Mouse (Mus musculus): ENCODE measurements around the gene Henmt1. TPM values are rescaled to one million over a fixed set of nuclear protein-coding genes. Genes with fewer than 3 reads are reported as not detected.

Henmt1 gene
- total RNA-seq (2014; rRNA removed) (1.3 and 2.3 TPM in 2 replicates), polyA plus RNA-seq (2015; fragmentation: Nextera tagmentation; extraction: Ambion mirVana) (2.2 and 2.6 TPM in 2 replicates)

DNA sequence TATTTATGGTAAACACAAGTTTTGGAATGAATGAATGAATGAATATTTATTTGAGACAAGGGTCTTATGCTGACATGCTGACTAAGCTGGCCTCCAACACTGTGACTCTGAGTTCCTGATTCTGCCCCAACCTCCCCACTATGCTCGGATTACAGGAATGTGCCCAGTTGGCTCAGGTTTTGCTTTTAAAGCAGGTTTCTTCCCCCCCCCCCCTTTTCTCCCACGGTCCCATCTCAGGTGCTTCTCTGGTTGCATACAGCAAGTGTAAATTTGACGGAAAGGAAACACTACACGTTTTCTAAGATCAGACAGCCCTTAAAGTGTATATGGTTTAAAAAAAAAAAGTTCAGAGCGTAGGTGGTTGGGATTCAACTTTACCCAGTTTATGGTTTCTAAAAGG is at the start of gene Henmt1:
Gene Henmt1, plus strand, starts transcription at position 301 of the 400 bp plus-strand sequence.
- ATAC-seq (ENCODE audit: low FRiP score) (no peak), DNase-seq (ENCODE audit: low spot score) (no peak)
- Histone ChIP-seq H3K36me3 (ENCODE audit: insufficient read depth, low read length) (no peaks in the 10 kb centered on the region), H3K27ac (ENCODE audit: low read depth, low read length) (no peak within 1 kb of the TSS), H3K4me1 (ENCODE audit: insufficient read depth, low read length) (no peaks in the 10 kb centered on the region), H3K4me3 (ENCODE audit: low read depth, low read length) (peak within 1 kb of the TSS; percentile 28), H3K4me2 (ENCODE audit: low read depth, low read length, poor library complexity, severe bottlenecking) (peak within 1 kb of the TSS; percentile 45), H3K9ac (replicated peaks; ENCODE audit: low read length, poor library complexity, severe bottlenecking) (no peak within 1 kb of the TSS; the same call in 1 of the 2 replicates), H3K27me3 (ENCODE audit: insufficient read depth, low read length) (no peaks in the 10 kb centered on the region), H3K9me3 (ENCODE audit: low read length) (no peaks in the 10 kb centered on the region)
- WGBS, result 94% methylated on average over 5 of the region's 5 CpGs
- no peak for TF ChIP-seq CTCF (IDR thresholded peaks at IDR 0.05)

DNA sequence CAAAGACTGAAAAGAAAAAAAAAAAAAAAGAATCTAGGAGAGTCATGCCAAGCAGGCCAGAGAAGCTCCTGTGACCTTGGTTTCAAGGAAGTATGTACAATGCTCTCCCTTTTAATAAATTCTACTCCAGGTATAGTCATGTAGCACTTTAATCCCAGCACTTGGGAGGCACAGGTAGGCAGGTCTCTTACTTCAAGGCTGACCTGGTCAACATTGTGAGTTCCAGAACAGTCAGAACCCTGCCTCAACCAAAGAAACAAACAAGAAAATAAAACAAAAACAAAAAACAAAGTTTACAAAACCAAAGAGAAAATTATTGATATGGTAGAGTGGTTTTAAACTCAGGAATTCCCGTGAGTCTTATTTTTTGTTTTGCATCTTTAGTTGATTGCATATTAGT is 49.8 kb upstream of the Henmt1 start, which contains the start of gene Fndc7:
Gene Fndc7, minus strand, starts transcription at position 101 of the 400 bp plus-strand sequence.
- TF ChIP-seq CTCF (IDR thresholded peaks at IDR 0.05), result no peak
- Histone ChIP-seq H3K9ac (replicated peaks; ENCODE audit: low read length, poor library complexity, severe bottlenecking) (no peak within 1 kb of the TSS), H3K4me3 (ENCODE audit: low read depth, low read length) (no peak within 1 kb of the TSS), H3K36me3 (ENCODE audit: insufficient read depth, low read length) (no peaks in the 10 kb centered on the region), H3K9me3 (ENCODE audit: low read length) (no peaks in the 10 kb centered on the region), H3K4me1 (ENCODE audit: insufficient read depth, low read length) (no peaks in the 10 kb centered on the region), H3K4me2 (ENCODE audit: low read depth, low read length, poor library complexity, severe bottlenecking) (no peak within 1 kb of the TSS), H3K27me3 (ENCODE audit: insufficient read depth, low read length) (no peaks in the 10 kb centered on the region), H3K27ac (ENCODE audit: low read depth, low read length) (no peak within 1 kb of the TSS)
- WGBS, result 98% methylated on average over 1 of the region's 1 CpGs
- ATAC-seq (ENCODE audit: low FRiP score) (no peak), DNase-seq (ENCODE audit: low spot score) (no peak)

DNA sequence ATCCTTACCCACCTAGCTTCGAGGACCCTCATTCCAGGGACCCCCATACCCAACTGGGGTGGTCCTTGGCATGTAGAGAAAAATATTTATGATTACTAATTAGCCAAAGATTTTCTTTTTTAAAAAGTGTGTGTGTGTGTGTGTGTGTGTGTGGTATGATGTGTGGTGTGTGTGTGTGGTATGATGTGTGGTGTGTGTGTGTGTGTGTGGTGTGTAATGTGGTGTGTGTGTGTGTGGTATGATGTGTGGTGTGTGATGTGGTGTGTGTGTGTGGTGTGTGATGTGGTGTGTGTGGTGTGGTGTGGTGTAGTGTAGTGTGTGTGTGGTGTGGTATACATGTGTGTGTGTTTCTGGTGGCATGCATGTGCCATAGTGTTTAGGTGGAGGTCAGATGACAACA is 47.6 kb upstream of the Henmt1 start:
- no peaks in the 10 kb centered on the region for H3K9me3 ChIP-seq (ENCODE audit: low read length)
- no peaks in the 10 kb centered on the region for H3K36me3 ChIP-seq (ENCODE audit: insufficient read depth, low read length)
- DNase-seq (ENCODE audit: low spot score) (no peak), ATAC-seq (ENCODE audit: low FRiP score) (no peak)
- no peak overlapping the region for H3K4me3 ChIP-seq (ENCODE audit: low read depth, low read length)
- no peak overlapping the region for H3K4me2 ChIP-seq (ENCODE audit: low read depth, low read length, poor library complexity, severe bottlenecking)
- no peak overlapping the region for H3K27ac ChIP-seq (ENCODE audit: low read depth, low read length)
- H3K4me1 ChIP-seq (ENCODE audit: insufficient read depth, low read length), result no peaks in the 10 kb centered on the region
- no peaks in the 10 kb centered on the region for H3K27me3 ChIP-seq (ENCODE audit: insufficient read depth, low read length)
- no peak for TF ChIP-seq CTCF (IDR thresholded peaks at IDR 0.05)
- WGBS, result 77% methylated on average over 1 of the region's 1 CpGs
- no peak overlapping the region for H3K9ac ChIP-seq (replicated peaks; ENCODE audit: low read length, poor library complexity, severe bottlenecking)

DNA sequence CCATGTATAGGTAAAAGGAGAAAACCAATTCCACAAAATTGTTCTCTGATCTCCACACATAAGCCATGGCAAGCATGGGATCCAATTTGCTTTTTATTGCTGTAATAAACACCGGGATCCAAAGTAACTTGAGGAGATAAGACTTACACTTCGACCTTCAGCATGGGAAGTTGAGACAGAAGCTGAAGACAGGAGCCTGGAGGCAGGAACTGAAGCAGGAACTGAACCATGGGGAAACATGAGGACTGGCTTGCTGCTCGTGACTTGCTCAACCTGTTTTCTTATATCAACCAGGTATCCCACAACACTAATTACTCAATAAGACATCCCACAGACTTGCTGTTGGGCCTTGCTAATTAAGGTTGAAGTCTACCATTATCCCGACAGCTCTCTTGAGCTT is 46.8 kb upstream of the Henmt1 start:
- no peak overlapping the region for H3K4me2 ChIP-seq (ENCODE audit: low read depth, low read length, poor library complexity, severe bottlenecking)
- no peaks in the 10 kb centered on the region for H3K9me3 ChIP-seq (ENCODE audit: low read length)
- no peak overlapping the region for H3K27ac ChIP-seq (ENCODE audit: low read depth, low read length)
- H3K9ac ChIP-seq (replicated peaks; ENCODE audit: low read length, poor library complexity, severe bottlenecking), result no peak overlapping the region
- no peak overlapping the region for H3K4me3 ChIP-seq (ENCODE audit: low read depth, low read length)
- WGBS, result 75% methylated on average over 4 of the region's 4 CpGs
- no peaks in the 10 kb centered on the region for H3K27me3 ChIP-seq (ENCODE audit: insufficient read depth, low read length)
- no peak for TF ChIP-seq CTCF (IDR thresholded peaks at IDR 0.05)
- ATAC-seq (ENCODE audit: low FRiP score) (no peak), DNase-seq (ENCODE audit: low spot score) (no peak)
- no peaks in the 10 kb centered on the region for H3K36me3 ChIP-seq (ENCODE audit: insufficient read depth, low read length)
- no peaks in the 10 kb centered on the region for H3K4me1 ChIP-seq (ENCODE audit: insufficient read depth, low read length)

DNA sequence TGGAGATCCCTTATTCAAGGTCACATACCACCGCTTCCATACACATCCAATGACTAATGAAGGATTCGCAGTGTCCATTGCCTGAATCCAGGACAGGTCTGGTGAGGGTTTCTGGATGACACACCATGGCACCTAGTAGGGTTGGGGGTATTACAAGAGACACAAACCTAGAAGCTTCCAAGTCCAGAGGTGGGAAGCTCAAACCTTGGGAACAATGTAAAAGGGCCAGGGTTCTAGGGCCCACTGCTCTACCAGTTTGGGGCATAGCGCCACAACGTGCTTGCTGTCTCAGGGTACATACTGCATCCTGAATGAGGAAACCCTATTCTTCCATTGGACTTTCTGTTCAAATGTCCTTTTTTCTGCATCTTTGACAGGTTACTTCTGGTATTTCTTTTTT is 41.0 kb upstream of the Henmt1 start:
- Histone ChIP-seq H3K4me1 (ENCODE audit: insufficient read depth, low read length) (no peaks in the 10 kb centered on the region), H3K4me3 (ENCODE audit: low read depth, low read length) (no peak overlapping the region), H3K9me3 (ENCODE audit: low read length) (no peaks in the 10 kb centered on the region), H3K4me2 (ENCODE audit: low read depth, low read length, poor library complexity, severe bottlenecking) (no peak overlapping the region), H3K36me3 (ENCODE audit: insufficient read depth, low read length) (peaks cover 13% of the 10 kb centered on the region), H3K27ac (ENCODE audit: low read depth, low read length) (no peak overlapping the region), H3K27me3 (ENCODE audit: insufficient read depth, low read length) (no peaks in the 10 kb centered on the region), H3K9ac (replicated peaks; ENCODE audit: low read length, poor library complexity, severe bottlenecking) (no peak overlapping the region)
- TF ChIP-seq CTCF (IDR thresholded peaks at IDR 0.05), result no peak
- ATAC-seq (ENCODE audit: low FRiP score) (peak; percentile 38; the same call in 1 of the 2 replicates), DNase-seq (ENCODE audit: low spot score) (no peak)
- 93% methylated on average over 4 of the region's 4 CpGs for WGBS

DNA sequence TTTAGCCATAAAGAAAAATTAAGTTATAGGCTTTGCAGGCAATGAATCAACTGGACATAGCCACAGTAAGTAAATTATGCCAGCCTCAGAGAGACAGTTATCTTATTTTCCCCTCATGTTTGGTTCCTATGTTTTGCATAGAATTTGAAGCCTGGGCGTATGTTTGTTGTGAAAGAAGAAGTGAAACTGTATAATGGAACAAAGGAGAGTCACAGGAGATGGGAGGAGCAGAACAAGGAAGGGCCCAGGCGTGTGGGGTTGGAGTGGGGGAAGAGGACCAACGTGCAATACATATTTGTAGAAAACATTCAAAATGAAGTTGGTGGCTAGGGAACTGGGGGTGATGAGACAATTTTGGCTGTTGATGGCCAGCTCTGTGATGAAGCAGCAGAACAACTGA is 39.5 kb upstream of the Henmt1 start:
- Histone ChIP-seq H3K4me3 (ENCODE audit: low read depth, low read length) (no peak overlapping the region), H3K27me3 (ENCODE audit: insufficient read depth, low read length) (no peaks in the 10 kb centered on the region), H3K36me3 (ENCODE audit: insufficient read depth, low read length) (peaks cover 24% of the 10 kb centered on the region), H3K9ac (replicated peaks; ENCODE audit: low read length, poor library complexity, severe bottlenecking) (no peak overlapping the region), H3K4me1 (ENCODE audit: insufficient read depth, low read length) (no peaks in the 10 kb centered on the region), H3K9me3 (ENCODE audit: low read length) (no peaks in the 10 kb centered on the region), H3K27ac (ENCODE audit: low read depth, low read length) (no peak overlapping the region), H3K4me2 (ENCODE audit: low read depth, low read length, poor library complexity, severe bottlenecking) (no peak overlapping the region)
- ATAC-seq (ENCODE audit: low FRiP score) (no peak), DNase-seq (ENCODE audit: low spot score) (no peak)
- 87% methylated on average over 3 of the region's 3 CpGs for WGBS
- TF ChIP-seq CTCF (IDR thresholded peaks at IDR 0.05), result no peak

Data from midbrain, postnatal 0 days (tissue).